Mouse (Mus musculus): ENCODE measurements around the gene Qrfpr. TPM values are rescaled to one million over a fixed set of nuclear protein-coding genes. Genes with fewer than 3 reads are reported as not detected.

Qrfpr gene
- polyA plus RNA-seq (2014; fragmentation: Illumina TruSeq; extraction: RNeasy Lipid Tissue Mini Kit (QIAGEN cat#74804); ENCODE audit: low read depth, low replicate concordance) = not detected

DNA sequence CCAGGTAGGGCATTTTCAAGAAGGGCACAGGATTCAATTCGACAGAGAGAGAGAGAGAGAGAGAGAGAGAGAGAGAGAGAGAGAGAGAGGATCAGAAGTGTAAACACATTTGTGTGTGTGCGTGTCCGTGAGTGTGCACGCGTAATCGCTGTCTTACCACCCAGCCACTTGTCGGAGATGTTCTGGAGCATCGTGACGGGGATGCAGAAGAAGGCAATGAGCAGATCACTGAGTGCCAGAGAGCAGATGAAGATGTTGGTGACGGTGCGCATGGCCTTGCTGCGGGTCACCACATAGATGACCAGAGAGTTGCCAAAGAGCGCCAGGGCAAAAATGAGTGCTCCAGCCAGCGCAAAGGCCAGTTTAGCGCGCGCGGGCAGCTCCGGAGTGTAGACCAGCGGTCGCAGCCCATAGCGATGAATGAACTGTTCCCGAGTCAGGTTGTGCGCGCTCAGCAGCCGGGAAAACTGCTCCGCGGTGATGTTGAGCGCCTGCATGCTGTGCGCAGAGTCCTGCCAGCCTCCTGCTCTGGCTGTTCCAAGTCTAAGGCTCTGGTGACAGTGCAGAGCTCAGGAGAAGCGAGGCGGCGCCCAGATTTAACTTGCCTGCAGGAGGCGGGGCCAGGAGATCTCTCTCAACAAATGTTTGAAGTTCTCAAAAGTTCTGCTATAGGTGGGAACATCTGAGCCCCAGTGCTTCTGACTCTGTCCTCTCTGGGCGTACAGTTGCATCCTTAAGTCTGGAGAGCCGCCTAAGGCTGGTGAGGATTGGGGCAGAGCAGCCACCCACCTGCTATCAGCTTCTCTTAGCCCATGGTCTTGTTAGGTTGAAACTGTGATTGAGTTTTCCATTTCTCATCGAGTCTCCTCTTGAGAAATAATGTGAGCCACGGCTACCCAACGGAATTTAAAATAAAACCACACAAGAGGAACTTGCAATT is at the start of gene Qrfpr:
Gene Qrfpr (minus strand): TSS at position 571 of the 940 bp plus-strand sequence.

DNA sequence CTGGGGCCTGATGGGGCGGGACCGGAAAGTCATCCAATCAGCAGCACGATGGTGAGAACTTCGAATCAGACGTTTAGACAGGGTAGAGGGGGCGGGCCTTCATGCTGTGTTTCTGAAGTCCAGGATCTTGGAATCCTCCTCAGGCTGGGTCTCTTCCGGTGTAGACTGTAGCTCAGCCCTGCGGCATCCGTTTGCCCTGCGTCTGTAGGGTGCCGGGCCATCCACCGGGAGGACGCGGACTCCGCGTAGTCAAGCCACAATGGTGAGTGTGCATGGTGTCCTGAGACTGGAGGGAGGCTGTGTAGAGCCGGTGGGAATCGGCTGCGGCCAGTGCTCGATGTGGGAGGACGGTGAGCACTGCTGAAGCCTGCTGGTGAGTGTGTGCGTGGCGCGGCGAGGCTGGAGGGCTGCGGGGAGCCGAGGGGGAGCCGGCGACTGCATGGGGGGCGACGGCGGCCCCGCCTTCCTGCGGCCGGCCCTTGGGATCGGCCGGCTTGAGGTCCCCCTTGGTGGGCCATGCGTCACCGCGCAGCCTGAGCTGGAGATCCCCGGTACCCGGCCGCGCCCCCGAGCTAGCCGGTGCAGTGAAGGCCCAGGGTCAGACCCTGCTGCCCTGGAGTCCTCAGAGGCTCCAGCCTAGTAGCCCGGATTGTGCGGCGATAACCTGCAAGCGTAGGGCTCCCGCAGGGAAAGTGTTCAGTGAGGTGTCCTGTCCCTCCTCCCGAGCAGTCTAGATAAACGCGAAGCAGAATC is 71.0 kb downstream of the Qrfpr start, which contains the start of gene D3Ertd254e:
Gene D3Ertd254e (plus strand): TSS at position 84 of the 753 bp plus-strand sequence.

Other genes with a start within 250 kb of the Qrfpr start
- 257 TPM for gene Mccc1, start 221.6 kb downstream of the Qrfpr start, polyA plus RNA-seq (2014; fragmentation: Illumina TruSeq; extraction: RNeasy Lipid Tissue Mini Kit (QIAGEN cat#74804); ENCODE audit: low read depth, low replicate concordance)
- gene Ccdc144b, start 168.8 kb downstream of the Qrfpr start, polyA plus RNA-seq (2014; fragmentation: Illumina TruSeq; extraction: RNeasy Lipid Tissue Mini Kit (QIAGEN cat#74804); ENCODE audit: low read depth, low replicate concordance) = not detected
- 38.6 TPM for gene Acad9, start 156.3 kb downstream of the Qrfpr start, polyA plus RNA-seq (2014; fragmentation: Illumina TruSeq; extraction: RNeasy Lipid Tissue Mini Kit (QIAGEN cat#74804); ENCODE audit: low read depth, low replicate concordance)
- 12.7 TPM for gene D3Ertd254e, start 71.3 kb downstream of the Qrfpr start, polyA plus RNA-seq (2014; fragmentation: Illumina TruSeq; extraction: RNeasy Lipid Tissue Mini Kit (QIAGEN cat#74804); ENCODE audit: low read depth, low replicate concordance)

Measured in kidney, adult 10 weeks (tissue).